Mouse (Mus musculus) bone marrow macrophage, adult 2 months (primary cell): ENCODE data around the gene Rftn1.

ENCODE experiments used
- CTCF ChIP-seq: IDR thresholded peaks from 2 replicates; pipeline ENCODE4 v1.5.1; 2012; ENCODE audit warnings: low read depth, mild to moderate bottlenecking, low read length, moderate library complexity
- POLR2A ChIP-seq: IDR thresholded peaks from 2 replicates; pipeline ENCODE4 v1.6.1; 2012; ENCODE audit warnings: mild to moderate bottlenecking, low read depth, low read length, borderline replicate concordance

DNA sequence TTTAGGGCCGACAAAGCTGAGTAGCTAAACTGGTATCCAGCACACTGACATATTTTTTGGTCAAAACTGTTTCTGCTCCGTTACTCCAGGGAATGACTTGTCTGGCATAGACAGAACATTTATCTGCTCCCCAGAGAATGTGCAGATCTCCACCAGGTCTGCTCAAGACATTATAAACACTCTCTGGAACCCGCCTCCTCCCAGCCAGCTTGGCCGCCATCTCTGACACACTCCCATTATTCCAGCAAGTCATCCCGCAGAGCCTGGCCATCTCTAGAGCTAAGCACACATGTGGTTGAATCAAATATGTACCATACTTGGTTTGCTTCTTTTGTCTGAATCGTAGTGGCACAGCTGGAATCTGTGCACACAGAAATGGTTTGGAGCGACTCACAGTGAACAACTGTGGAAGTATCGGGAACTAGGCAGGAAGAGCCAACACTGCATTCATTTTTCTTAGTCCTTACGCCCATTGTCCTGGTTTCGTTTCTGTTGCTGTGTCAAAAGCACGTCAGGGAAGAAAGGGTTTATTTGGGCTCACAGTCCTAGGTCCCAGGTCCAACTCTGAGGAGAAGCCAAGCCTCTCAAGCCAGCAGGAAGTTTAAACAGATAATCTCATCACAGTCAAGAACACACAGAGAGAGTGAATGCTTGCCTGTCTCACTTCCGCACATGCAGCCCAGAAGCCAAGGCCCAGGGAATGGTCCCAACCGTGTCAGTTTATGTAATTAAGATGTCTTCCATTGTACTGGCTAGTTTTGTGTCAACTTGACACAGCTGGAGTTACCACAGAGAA lies 126.4 kb downstream of the Rftn1 start:
- TF ChIP-seq CTCF (no peak), POLR2A (no peak)
